Mouse (Mus musculus) kidney, adult 8-10 months (tissue): ENCODE data around the gene Zranb3.

ENCODE experiments used
- DNase-seq, 2 experiments: peaks; one replicate each; pipeline ENCODE4 v3.0.0; 2022

Zranb3 gene

GRCm38 (mm10) chr1:127934322-127934721 lies 168.5 kb downstream of the Zranb3 start:
- no peak for DNase-seq

GRCm38 (mm10) chr1:127933405-127933804 lies 169.4 kb downstream of the Zranb3 start:
- DNase-seq, result peak in 1 of 2 experiments; percentile 5

DNA sequence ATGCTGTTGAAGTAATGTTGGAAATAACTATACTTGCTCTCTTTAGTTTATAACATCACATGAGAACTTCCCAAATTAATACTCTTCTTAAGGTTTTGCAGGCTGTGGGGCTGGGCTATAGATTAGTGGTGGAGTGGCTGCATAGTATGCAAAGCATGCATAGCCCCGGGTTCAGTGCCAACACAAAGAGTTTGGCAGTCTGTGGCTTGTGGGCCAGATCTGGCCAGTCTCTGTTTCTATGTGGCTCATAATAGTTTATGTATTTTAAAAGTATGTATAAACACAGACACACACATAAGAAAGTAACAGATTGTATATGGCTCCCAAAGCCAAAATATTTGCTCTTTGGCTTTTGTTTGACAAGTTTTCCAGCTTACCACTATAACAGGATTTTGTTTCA lies 187.0 kb downstream of the Zranb3 start:
- DNase-seq, result no peak

DNA sequence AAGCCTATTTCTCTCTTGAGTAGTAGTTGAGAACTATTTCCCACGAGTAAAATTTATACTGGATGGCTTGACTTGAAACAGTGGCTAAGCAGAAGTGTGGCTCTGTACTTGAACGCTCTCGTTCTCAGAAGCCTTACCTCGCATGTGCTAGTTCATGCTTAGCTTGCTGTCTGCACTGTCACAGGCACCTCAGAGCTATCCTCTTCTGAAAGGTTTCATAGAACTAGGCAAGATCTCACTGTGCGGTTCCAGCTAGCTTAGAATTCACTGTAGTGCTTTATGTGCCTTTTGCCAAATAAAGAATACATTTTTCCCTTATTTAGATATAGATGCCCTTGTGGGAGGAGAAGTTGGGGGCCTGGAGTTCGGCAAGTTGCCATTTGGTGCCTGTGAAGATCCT lies 187.5 kb downstream of the Zranb3 start:
- no peak for DNase-seq

DNA sequence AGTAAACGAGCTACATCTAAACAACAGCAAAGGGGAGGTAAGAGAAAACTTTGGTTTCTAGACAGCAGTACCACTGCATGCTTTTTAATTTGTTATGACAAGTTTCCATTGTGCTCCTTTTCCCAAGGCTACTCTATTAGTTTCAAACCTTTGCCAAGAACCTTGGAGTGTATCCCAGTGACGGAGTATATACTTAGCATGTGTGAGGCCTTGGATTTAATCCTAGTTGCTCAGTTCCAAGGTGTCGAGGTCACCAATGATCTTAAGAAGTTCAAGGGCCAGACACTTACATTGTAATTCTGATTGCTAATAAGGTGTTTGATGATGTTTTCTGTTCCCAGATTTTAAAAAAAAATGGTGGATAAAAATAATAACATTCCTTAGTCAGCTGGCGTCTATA lies 189.7 kb downstream of the Zranb3 start:
- no peak for DNase-seq

GRCm38 (mm10) chr1:127904774-127905385 lies 198.0 kb downstream of the Zranb3 start:
- peak; percentile 31 to 41 for DNase-seq
